Mouse (Mus musculus) G1E (cell line): ENCODE measurements around the gene Sh2d6.

Experiments used
- CTCF ChIP-seq: IDR thresholded peaks from 2 replicates; pipeline ENCODE4 v1.5.1; 2012; ENCODE audit warnings: low read depth, low read length, inconsistent platforms, mixed read lengths
- GATA1 ChIP-seq: IDR thresholded peaks from 2 replicates; pipeline ENCODE4 v1.6.1; 2012; ENCODE audit warnings: borderline replicate concordance, low read length, inconsistent platforms, mixed read lengths
- TAL1 ChIP-seq: conservative IDR thresholded peaks from 2 replicates; pipeline ENCODE4 v1.6.1; 2012; ENCODE audit warnings: low read depth, low read length, inconsistent platforms, mixed read lengths

- TF ChIP-seq CTCF (no peak), GATA1 (no peak), TAL1 (no peak)
These were observed 41.7 kb downstream of the Sh2d6 start for GRCm38 (mm10) chr6:72479645-72480421.
